In the genomic region with DNA sequence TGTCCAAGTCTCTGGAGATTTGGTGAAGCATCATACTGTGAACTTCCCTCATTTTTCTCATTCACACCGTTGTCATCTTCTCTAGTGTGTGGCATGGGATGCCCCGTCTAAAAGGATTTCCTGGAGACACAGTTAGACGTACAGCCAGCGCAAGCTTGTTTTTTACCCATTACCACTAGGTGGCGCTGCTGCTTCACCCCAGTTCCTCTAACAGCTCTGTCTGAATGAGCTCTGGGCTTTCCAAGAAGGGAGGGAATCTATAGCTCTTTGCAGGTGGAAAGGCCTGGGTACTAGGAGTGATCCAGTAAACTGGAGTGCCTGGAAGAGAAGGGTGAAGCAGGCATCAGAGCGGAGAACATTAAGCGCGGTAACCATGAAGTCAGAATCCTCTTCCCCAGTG, we compare ENCODE assay signal across 9 mouse cellular contexts. TPM values are rescaled to one million over a fixed set of nuclear protein-coding genes. Genes with fewer than 3 reads are reported as not detected.
DNase-seq lines count a peak whose midpoint lies in the region; ATAC-seq and TF ChIP-seq lines count a peak whose summit lies in the region.
"Had no signal": no experiment of that assay in that cellular context is flagged by ENCODE, and none has a peak within 500 bp of the region (broad histone marks: within the 10 kb centered on the region; RNA-seq: fewer than 3 reads in every experiment).

No protein-coding gene starts in this region.

- no peak for TF ChIP-seq POLR2A in brain, embryonic 14.5 days (IDR thresholded peaks at IDR 0.05; ENCODE audit: borderline replicate concordance, extremely low read depth, insufficient read depth, insufficient read length, poor library complexity, severe bottlenecking)

- WGBS in forebrain, embryonic 10.5 days, result 24% methylated on average over 8 of the region's 8 CpGs

- peak; percentile 44 for DNase-seq in G1E (ENCODE audit: low spot score)
- DNase-seq in brain, embryonic 14.5 days (ENCODE audit: low read depth), result peak; percentile 94
- DNase-seq in forebrain, embryonic 10.5 days (ENCODE audit: extremely low spot score, low spot score), result peak; percentile 81
- peak; percentile 21 for DNase-seq in heart, postnatal 25 days (ENCODE audit: low spot score)
- DNase-seq in layer of hippocampus, postnatal 25 days (ENCODE audit: extremely low spot score in 1 of 2, low spot score in 1 of 2), result peak; percentile 65 to 89
- peak; percentile 63 to 81 for DNase-seq in lung, postnatal 4 days
- peak; percentile 76 for DNase-seq in right cerebral cortex, adult 18-20 months
- DNase-seq in urinary bladder, postnatal 14 days (ENCODE audit: low spot score), result peak; percentile 72

- no peak overlapping the region for H3K4me3 ChIP-seq in G1E (ENCODE audit: low read depth, low read length)
- no peak overlapping the region for H3K4me3 ChIP-seq in forebrain, embryonic 10.5 days
- H3K4me3 ChIP-seq: lung, embryonic 15.5 days had no signal

- H3K4me1 ChIP-seq in G1E (ENCODE audit: insufficient read depth, low read depth, low read length), result no peaks in the 10 kb centered on the region
- peaks cover 26% of the 10 kb centered on the region for H3K4me1 ChIP-seq in forebrain, embryonic 10.5 days
- H3K4me1 ChIP-seq: lung, embryonic 15.5 days had no signal

- no peaks in the 10 kb centered on the region for H3K27me3 ChIP-seq in G1E (ENCODE audit: insufficient read depth, low read length)
- no peaks in the 10 kb centered on the region for H3K27me3 ChIP-seq in forebrain, embryonic 10.5 days (ENCODE audit: poor library complexity, severe bottlenecking)
- H3K27me3 ChIP-seq: lung, embryonic 15.5 days had no signal

- TF ChIP-seq CTCF in G1E (IDR thresholded peaks at IDR 0.05; ENCODE audit: low read depth, low read length), result peak; percentile 85
- TF ChIP-seq CTCF in brain, embryonic 14.5 days (IDR thresholded peaks at IDR 0.05; ENCODE audit: borderline replicate concordance, extremely low read depth, insufficient read depth, insufficient read length), result peak; percentile 90

- no peaks in the 10 kb centered on the region for H3K9me3 ChIP-seq in G1E (replicated peaks)
- H3K9me3 ChIP-seq in forebrain, embryonic 10.5 days, result no peaks in the 10 kb centered on the region
- H3K9me3 ChIP-seq: lung, embryonic 15.5 days had no signal

- H3K36me3 ChIP-seq in G1E (replicated peaks), result peaks cover 59% of the 10 kb centered on the region
- peaks cover 38% of the 10 kb centered on the region for H3K36me3 ChIP-seq in forebrain, embryonic 10.5 days (replicated peaks)

- H3K27ac ChIP-seq in forebrain, embryonic 10.5 days, result no peak overlapping the region
- H3K27ac ChIP-seq: lung, embryonic 15.5 days had no signal

- intact Hi-C loops in heart, postnatal 25 days (cut with DNase I), result loop anchor here (1.0 kb wide), 1 partner anchor 184 kb away; no protein-coding TSS in a partner anchor

- ATAC-seq in G1E (ENCODE audit: extremely low read depth, insufficient number of reproducible peaks, low FRiP score, poor library complexity, severe bottlenecking), result 0 out of 2 replicates have a peak, but pooled peaks have one; percentile 4

RNA-seq across cellular contexts. Expression of gene Arf2, which starts 20.9 kb away (rescaled TPM):
- total RNA-seq in G1E (2014; fragmentation: Nextera tagmentation) (11.6 and 29.6 TPM in 2 replicates), G1E (2017) (26.4 and 28.8 TPM in 2 replicates)
- polyA plus RNA-seq in G1E (2012), result 2.4 and 3.5 TPM in 2 replicates
- 112 and 123 TPM in 2 replicates for polyA plus RNA-seq in brain, embryonic 14.5 days (2012; rRNA removed)
- 94.9 and 98.4 TPM in 2 replicates for polyA plus RNA-seq in forebrain, embryonic 10.5 days (2016; fragmentation: Nextera tagmentation; extraction: Ambion mirVana)
- 10 to 100 TPM; 32.4 to 33.3 TPM for total RNA-seq in heart, postnatal 25 days (2021)
- 10 to 100 TPM; 43.6 to 44.4 TPM for total RNA-seq in layer of hippocampus, postnatal 25 days (2021)

RNA-seq across cellular contexts. Expression of gene Nsf, which starts 33.6 kb away (rescaled TPM):
- 47.3 and 64.1 TPM in 2 replicates for total RNA-seq in G1E (2014; fragmentation: Nextera tagmentation)
- 48.4 and 49.6 TPM in 2 replicates for total RNA-seq in G1E (2017)
- polyA plus RNA-seq in G1E (2012), result 2.8 and 4.1 TPM in 2 replicates
- polyA plus RNA-seq in brain, embryonic 14.5 days (2012; rRNA removed), result 85.9 and 131 TPM in 2 replicates
- polyA plus RNA-seq in forebrain, embryonic 10.5 days (2016; fragmentation: Nextera tagmentation; extraction: Ambion mirVana), result 55.3 and 57.6 TPM in 2 replicates
- total RNA-seq in heart, postnatal 25 days (2021), result 10 to 100 TPM; 31.3 to 31.9 TPM
- 1,000 to 10,000 TPM; 1,164 to 1,245 TPM for total RNA-seq in layer of hippocampus, postnatal 25 days (2021)

Comparison
In these comparisons a context has a peak if more than half of its experiments do, and no peak if none do; other contexts are left out.
1. DNase-seq: peak in every context shown above with its lines; median percentile 94 in brain, embryonic 14.5 days; 81 in forebrain, embryonic 10.5 days; 77 in layer of hippocampus, postnatal 25 days; 76 in right cerebral cortex, adult 18-20 months; 72 in lung, postnatal 4 days; 72 in urinary bladder, postnatal 14 days; 44 in G1E; 21 in heart, postnatal 25 days.
2. RNA of gene Nsf, which starts 33.6 kb away (total RNA-seq): 1,164 to 1,245 TPM in layer of hippocampus, postnatal 25 days; 47.3 to 64.1 TPM in G1E and 31.3 to 31.9 TPM in heart, postnatal 25 days; every median in the first group is over 10 times any median in the second.